Mouse (Mus musculus) CH12.LX (cell line): ENCODE measurements around the gene Gm49383.

Experiments used
- CTCF ChIP-seq, 2 experiments: IDR thresholded peaks in 1 of 2; conservative IDR thresholded peaks in 1 of 2; 2 replicates each; pipeline ENCODE4 v1.5.1; 2011 to 2012; ENCODE audit warnings: low read depth in 2 of 2, low read length in 2 of 2, improper control_type of control experiment in 1 of 2, inconsistent platforms in 1 of 2, mild to moderate bottlenecking in 1 of 2, moderate library complexity in 1 of 2
- E2F4 ChIP-seq: IDR thresholded peaks from 2 replicates; pipeline ENCODE4 v1.6.1; 2011; ENCODE audit warnings: low read depth, low read length, improper control_type of control experiment; ENCODE audit not compliant: insufficient replicate concordance
- ETS1 ChIP-seq: conservative IDR thresholded peaks from 2 replicates; pipeline ENCODE4 v1.6.1; 2012; ENCODE audit warnings: low read depth, mild to moderate bottlenecking, inconsistent platforms, low read length, improper control_type of control experiment, moderate library complexity
- GABPA ChIP-seq: IDR thresholded peaks from 2 replicates; pipeline ENCODE4 v1.6.1; 2012; ENCODE audit warnings: low read depth, low read length, improper control_type of control experiment, inconsistent platforms; ENCODE audit not compliant: insufficient replicate concordance
- MXI1 ChIP-seq: IDR thresholded peaks from 2 replicates; pipeline ENCODE4 v1.6.1; 2011; ENCODE audit warnings: mild to moderate bottlenecking, low read depth, low read length, improper control_type of control experiment
- POLR2A ChIP-seq: IDR thresholded peaks from 2 replicates; pipeline ENCODE4 v1.6.1; 2011; ENCODE audit warnings: low read depth, mild to moderate bottlenecking, improper control_type of control experiment, low read length
- POLR2AphosphoS2 ChIP-seq: IDR thresholded peaks from 2 replicates; pipeline ENCODE4 v1.6.1; 2011; ENCODE audit warnings: low read depth, low read length, improper control_type of control experiment
- USF1 ChIP-seq: IDR thresholded peaks from 2 replicates; pipeline ENCODE4 v1.6.1; 2014; ENCODE audit warnings: low read depth, mild to moderate bottlenecking, inconsistent platforms, low read length, improper control_type of control experiment

GRCm38 (mm10) chr12:69185371-69185770, 11.5 kb downstream of the Gm49383 start:
- TF ChIP-seq CTCF (conservative IDR thresholded peaks at IDR 0.05 in 1 of 2, IDR thresholded peaks at IDR 0.05 in 1 of 2; ENCODE audit: low read depth in 2 of 2, low read length in 2 of 2), result no peak
- no peak for TF ChIP-seq USF1
- TF ChIP-seq POLR2A, result no peak
- TF ChIP-seq GABPA, result no peak
- TF ChIP-seq POLR2AphosphoS2, result no peak
- TF ChIP-seq ETS1, result no peak
- TF ChIP-seq MXI1, result no peak
- TF ChIP-seq E2F4, result no peak
